Mouse (Mus musculus) CH12.LX (cell line): ENCODE data around the gene Kcnn4. TPM values are rescaled to one million over a fixed set of nuclear protein-coding genes. Genes with fewer than 3 reads are reported as not detected.

Experiments used
- DNase-seq: peaks from one replicate; pipeline ENCODE4 v3.0.0-alpha.2; 2013; ENCODE audit errors: extremely low read depth
- H3K27ac ChIP-seq: 2 replicates; pipeline ENCODE4 v1.5.1; 2012; ENCODE audit warnings: low read depth, mild to moderate bottlenecking, control low read depth, moderate library complexity; ENCODE audit not compliant: insufficient read depth
- H3K27me3 ChIP-seq: replicated peaks from 2 replicates; pipeline ENCODE3; 2012; ENCODE audit warnings: inconsistent platforms
- H3K36me3 ChIP-seq, 2 experiments: replicated peaks in 1 of 2; 2 replicates each; pipeline versions ENCODE3 to v1.6.1; 2012; ENCODE audit warnings: inconsistent platforms in 1 of 2, low read length in 1 of 2, mild to moderate bottlenecking in 1 of 2, mixed read lengths in 1 of 2, moderate library complexity in 1 of 2; ENCODE audit not compliant: control insufficient read depth in 1 of 2, insufficient read depth in 1 of 2
- H3K4me1 ChIP-seq, 2 experiments: 2 replicates each; pipeline ENCODE4 v1.6.1; 2012; ENCODE audit warnings: inconsistent platforms in 1 of 2, moderate library complexity in 1 of 2; ENCODE audit not compliant: insufficient read depth in 2 of 2, control insufficient read depth in 1 of 2
- H3K4me2 ChIP-seq: 2 replicates; pipeline ENCODE4 v1.6.1; 2012; ENCODE audit warnings: low read depth, mild to moderate bottlenecking, control low read depth; ENCODE audit not compliant: poor library complexity, insufficient read depth, severe bottlenecking
- H3K4me3 ChIP-seq, 3 experiments: fragments of 150-350 bp in 1 of 3; sonication (generic) in 1 of 3; replicated peaks in 1 of 3; 2 replicates each; pipeline versions ENCODE3 to v1.5.1; 2011 to 2012; ENCODE audit warnings: low read depth in 2 of 3, low read length in 2 of 3, mild to moderate bottlenecking in 2 of 3, moderate library complexity in 2 of 3, control low read depth in 1 of 3, improper control_type of control experiment in 1 of 3, inconsistent platforms in 1 of 3, mixed read lengths in 1 of 3; ENCODE audit not compliant: poor library complexity in 1 of 3
- H3K79me2 ChIP-seq: replicated peaks from 2 replicates; pipeline ENCODE4 v1.6.1; 2012; ENCODE audit warnings: mild to moderate bottlenecking, moderate library complexity; ENCODE audit not compliant: control insufficient read depth, poor library complexity, insufficient read depth, severe bottlenecking; ENCODE audit errors: extremely low read depth
- H3K9ac ChIP-seq: 2 replicates; pipeline ENCODE4 v1.6.1; 2012; ENCODE audit warnings: low read depth, mild to moderate bottlenecking, control low read depth, moderate library complexity; ENCODE audit not compliant: insufficient read depth
- H3K9me3 ChIP-seq: replicated peaks from 2 replicates; pipeline ENCODE3; 2012; ENCODE audit warnings: low read length, inconsistent platforms, mixed read lengths
- BHLHE40 ChIP-seq: IDR thresholded peaks from 2 replicates; pipeline ENCODE4 v1.6.1; 2011; ENCODE audit warnings: mild to moderate bottlenecking, low read depth, low read length, improper control_type of control experiment
- CHD1 ChIP-seq: IDR thresholded peaks from 2 replicates; pipeline ENCODE4 v1.6.1; 2012; ENCODE audit warnings: low read depth, low read length, improper control_type of control experiment, inconsistent platforms
- CTCF ChIP-seq, 2 experiments: IDR thresholded peaks in 1 of 2; conservative IDR thresholded peaks in 1 of 2; 2 replicates each; pipeline ENCODE4 v1.5.1; 2011 to 2012; ENCODE audit warnings: low read depth in 2 of 2, low read length in 2 of 2, improper control_type of control experiment in 1 of 2, inconsistent platforms in 1 of 2, mild to moderate bottlenecking in 1 of 2, moderate library complexity in 1 of 2
- GABPA ChIP-seq: IDR thresholded peaks from 2 replicates; pipeline ENCODE4 v1.6.1; 2012; ENCODE audit warnings: low read depth, low read length, improper control_type of control experiment, inconsistent platforms; ENCODE audit not compliant: insufficient replicate concordance
- HCFC1 ChIP-seq: IDR thresholded peaks from 2 replicates; pipeline ENCODE4 v1.6.1; 2012; ENCODE audit warnings: low read depth, mild to moderate bottlenecking, inconsistent platforms, low read length, improper control_type of control experiment
- IRF4 ChIP-seq: IDR thresholded peaks from 2 replicates; pipeline ENCODE4 v1.6.1; 2014; ENCODE audit warnings: low read depth, mild to moderate bottlenecking, inconsistent platforms, low read length, improper control_type of control experiment
- JUN ChIP-seq: IDR thresholded peaks from 2 replicates; pipeline ENCODE4 v1.6.1; 2011; ENCODE audit warnings: low read depth, mild to moderate bottlenecking, low read length, improper control_type of control experiment, moderate library complexity; ENCODE audit not compliant: insufficient read depth
- JUND ChIP-seq: conservative IDR thresholded peaks from 2 replicates; pipeline ENCODE4 v1.6.1; 2011; ENCODE audit warnings: low read depth, low read length, improper control_type of control experiment
- MAX ChIP-seq: IDR thresholded peaks from 2 replicates; pipeline ENCODE4 v1.6.1; 2011; ENCODE audit warnings: low read length, improper control_type of control experiment
- MAZ ChIP-seq: IDR thresholded peaks from 2 replicates; pipeline ENCODE4 v1.6.1; 2012; ENCODE audit warnings: low read depth, mild to moderate bottlenecking, inconsistent platforms, low read length, improper control_type of control experiment, moderate library complexity
- MEF2A ChIP-seq: IDR thresholded peaks from 2 replicates; pipeline ENCODE4 v1.6.1; 2014; ENCODE audit warnings: low read depth, mild to moderate bottlenecking, inconsistent platforms, low read length, improper control_type of control experiment, borderline replicate concordance
- MYC ChIP-seq: IDR thresholded peaks from 2 replicates; pipeline ENCODE4 v1.6.1; 2011; ENCODE audit warnings: low read depth, mild to moderate bottlenecking, improper control_type of control experiment, low read length
- NELFE ChIP-seq: IDR thresholded peaks from 2 replicates; pipeline ENCODE4 v1.6.1; 2011; ENCODE audit warnings: low read depth, low read length, improper control_type of control experiment
- NRF1 ChIP-seq: IDR thresholded peaks from 2 replicates; pipeline ENCODE4 v1.6.1; 2014; ENCODE audit warnings: low read depth, mild to moderate bottlenecking, inconsistent platforms, low read length, improper control_type of control experiment, moderate library complexity
- PAX5 ChIP-seq: IDR thresholded peaks from 2 replicates; pipeline ENCODE4 v1.6.1; 2012; ENCODE audit warnings: low read length, inconsistent platforms, mixed read lengths
- POLR2A ChIP-seq: IDR thresholded peaks from 2 replicates; pipeline ENCODE4 v1.6.1; 2011; ENCODE audit warnings: low read depth, mild to moderate bottlenecking, improper control_type of control experiment, low read length
- POLR2AphosphoS2 ChIP-seq: IDR thresholded peaks from 2 replicates; pipeline ENCODE4 v1.6.1; 2011; ENCODE audit warnings: low read depth, low read length, improper control_type of control experiment
- RAD21 ChIP-seq: IDR thresholded peaks from 2 replicates; pipeline ENCODE4 v1.6.1; 2011; ENCODE audit warnings: low read depth, mild to moderate bottlenecking, low read length, improper control_type of control experiment, moderate library complexity
- SIN3A ChIP-seq: IDR thresholded peaks from 2 replicates; pipeline ENCODE4 v1.6.1; 2012; ENCODE audit warnings: low read length, improper control_type of control experiment, inconsistent platforms
- SMC3 ChIP-seq: IDR thresholded peaks from 2 replicates; pipeline ENCODE4 v1.6.1; 2011; ENCODE audit warnings: low read depth, low read length, improper control_type of control experiment
- TBP ChIP-seq: conservative IDR thresholded peaks from 2 replicates; pipeline ENCODE4 v1.6.1; 2011; ENCODE audit warnings: low read depth, low read length, improper control_type of control experiment
- TCF12 ChIP-seq: IDR thresholded peaks from 2 replicates; pipeline ENCODE4 v1.6.1; 2014; ENCODE audit warnings: low read depth, mild to moderate bottlenecking, inconsistent platforms, low read length, improper control_type of control experiment
- USF1 ChIP-seq: IDR thresholded peaks from 2 replicates; pipeline ENCODE4 v1.6.1; 2014; ENCODE audit warnings: low read depth, mild to moderate bottlenecking, inconsistent platforms, low read length, improper control_type of control experiment
- ZC3H11A ChIP-seq: IDR thresholded peaks from 2 replicates; pipeline ENCODE4 v1.6.1; 2012; ENCODE audit warnings: low read depth, mild to moderate bottlenecking, inconsistent platforms, low read length, improper control_type of control experiment
- dilution Hi-C: fragments of 300-500 bp; cut with MboI; formaldehyde crosslinking; loops from 2 replicates; pipeline ENCODE4 v1.14.3; 2020; ENCODE audit warnings: low sequenced_read_pairs; ENCODE audit not compliant: extremely low pct_unique_long_range_greater_than_20kb, extremely low pct_ligation_motif_present
- in situ Hi-C: fragments of 300-500 bp; cut with MboI; formaldehyde crosslinking; loops from 3 replicates; pipeline ENCODE4 v1.14.3; 2019; ENCODE audit warnings: low sequenced_read_pairs, low pct_ligation_motif_present, low pct_unique_long_range_greater_than_20kb, mixed read lengths
- polyA plus RNA-seq: library from polyadenylated mRNA; unstranded; fragments of >175 nt; gene quantifications from 2 replicates; pipeline ENCODE4 v1.2.1, GENCODE M21; 2012; ENCODE audit warnings: low read depth; ENCODE audit not compliant: insufficient read length
- total RNA-seq, 2 experiments: library from RNA; depleted of rRNA; stranded (reverse); fragments of 300-350 nt in 1 of 2; fragments of >200 nt in 1 of 2; gene quantifications; 2 replicates each; pipeline ENCODE4 v1.2.3; 2012 to 2014

Gene Kcnn4
- total and polyA plus RNA-seq, 3 experiments: 8.2 to 12.9 (median 10.5) TPM

DNA sequence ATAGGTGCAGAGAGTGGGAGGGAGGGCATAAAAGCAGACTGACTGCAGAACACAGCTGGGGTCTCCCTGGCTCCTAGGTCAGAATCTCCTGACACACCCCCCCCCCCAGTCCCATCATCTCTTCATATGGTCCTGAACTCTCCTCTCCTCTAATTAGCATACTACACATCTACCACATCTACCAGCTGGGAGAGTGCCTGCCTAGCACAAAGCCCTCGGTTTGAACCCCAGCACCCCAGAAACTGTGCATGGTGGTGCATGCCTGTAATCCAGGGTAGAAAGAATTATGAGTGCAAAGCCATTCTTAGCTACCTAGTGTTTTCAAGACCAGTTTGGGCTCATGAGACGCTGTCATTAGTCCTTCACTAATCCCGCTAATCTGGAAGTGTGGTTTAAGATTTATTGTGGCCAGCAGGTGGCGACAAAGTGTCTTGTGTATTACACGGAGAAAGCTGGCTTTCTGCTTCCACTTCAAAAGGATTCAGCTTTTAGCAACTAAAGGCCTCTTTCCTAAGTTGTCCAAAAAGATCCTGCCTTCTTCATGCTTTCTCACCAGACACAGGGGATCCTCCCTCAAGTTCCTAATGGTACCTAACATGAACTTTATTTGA lies 34.3 kb upstream of the Kcnn4 start:
- Histone ChIP-seq H3K4me2 (no peak overlapping the region), H3K9ac (no peak overlapping the region), H3K79me2 (no peaks in the 10 kb centered on the region), H3K9me3 (peaks cover 6% of the 10 kb centered on the region), H3K4me3 (no peak overlapping the region), H3K27ac (no peak overlapping the region), H3K36me3 (no peaks in the 10 kb centered on the region), H3K4me1 (no peaks in the 10 kb centered on the region), H3K27me3 (peaks cover 36% of the 10 kb centered on the region)
- peak; percentile 71 to 88 for TF ChIP-seq CTCF (conservative IDR thresholded peaks at IDR 0.05 in 1 of 2, IDR thresholded peaks at IDR 0.05 in 1 of 2; ENCODE audit: low read depth in 2 of 2, low read length in 2 of 2)
- TF ChIP-seq SMC3: peak; percentile 76
- TF ChIP-seq RAD21: peak; percentile 79
- no peak for TF ChIP-seq SIN3A
- in situ Hi-C loops: no loop called here
- peak; percentile 76 for DNase-seq
- dilution Hi-C loops: no loop called here

DNA sequence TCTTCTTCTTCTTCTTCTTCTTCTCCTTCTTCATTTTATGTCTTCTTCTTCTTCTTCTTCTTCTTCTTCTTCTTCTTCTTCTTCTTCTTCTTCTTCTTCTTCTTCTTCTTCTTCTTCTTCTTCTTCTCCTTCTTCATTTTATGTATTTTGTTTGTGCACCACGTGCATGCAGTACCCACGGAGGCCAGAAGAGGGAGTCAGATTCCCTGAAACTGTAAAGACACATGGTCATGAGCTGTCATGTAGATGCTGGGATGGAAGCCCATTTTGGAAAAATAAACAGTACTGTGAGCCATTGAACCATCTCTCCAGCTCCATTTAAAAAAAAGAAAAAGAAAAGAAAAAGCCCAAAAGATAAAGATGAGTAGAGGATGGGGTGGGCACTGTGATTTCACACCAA lies 31.8 kb upstream of the Kcnn4 start:
- H3K9me3 ChIP-seq: peaks cover 5% of the 10 kb centered on the region
- dilution Hi-C loops: no loop called here
- no peak overlapping the region for H3K4me2 ChIP-seq
- H3K36me3 ChIP-seq: no peaks in the 10 kb centered on the region
- H3K9ac ChIP-seq: no peak overlapping the region
- no peaks in the 10 kb centered on the region for H3K4me1 ChIP-seq
- peaks cover 39% of the 10 kb centered on the region for H3K27me3 ChIP-seq
- H3K79me2 ChIP-seq: no peaks in the 10 kb centered on the region
- TF ChIP-seq GABPA (no peak), POLR2A (no peak), JUND (no peak), CTCF (conservative IDR thresholded peaks at IDR 0.05 in 1 of 2, IDR thresholded peaks at IDR 0.05 in 1 of 2; ENCODE audit: low read depth in 2 of 2, low read length in 2 of 2) (peak in 1 of 2 experiments; percentile 20; a peak in 2 of 4 replicates), BHLHE40 (no peak)
- no peak overlapping the region for H3K27ac ChIP-seq
- H3K4me3 ChIP-seq: no peak overlapping the region
- DNase-seq: no peak
- in situ Hi-C loops: no loop called here

DNA sequence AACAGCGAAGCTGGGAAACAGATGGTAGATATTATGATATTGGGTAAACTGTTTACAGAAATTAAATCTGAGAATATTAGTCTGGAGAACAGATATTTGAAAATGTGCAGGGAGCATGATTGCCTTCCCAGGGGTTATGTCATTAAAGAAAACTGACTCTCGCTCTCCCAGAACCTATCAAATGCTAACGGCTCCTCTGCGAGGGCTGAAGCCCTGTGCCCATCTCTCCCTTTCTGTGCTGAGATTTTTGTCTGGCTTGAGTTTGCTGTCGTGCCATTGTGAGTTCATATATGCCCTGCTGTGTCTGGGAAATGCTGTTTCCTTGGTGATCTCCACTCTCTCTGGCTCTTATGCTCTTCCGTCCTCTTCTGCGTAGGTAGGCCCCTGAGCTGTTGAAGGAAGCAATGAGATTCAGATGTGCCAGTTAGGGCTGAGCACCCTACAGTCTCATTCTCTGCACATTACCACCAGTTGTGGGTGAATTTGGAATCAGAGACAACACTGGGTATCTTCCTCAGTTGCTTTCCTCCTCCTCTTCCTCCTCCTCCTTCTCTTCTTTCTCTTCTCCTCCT lies 26.3 kb upstream of the Kcnn4 start:
- Histone ChIP-seq H3K79me2 (no peaks in the 10 kb centered on the region), H3K4me3 (no peak overlapping the region), H3K9me3 (peaks cover 4% of the 10 kb centered on the region), H3K36me3 (no peaks in the 10 kb centered on the region), H3K9ac (no peak overlapping the region), H3K27me3 (peaks cover 54% of the 10 kb centered on the region), H3K4me2 (no peak overlapping the region), H3K27ac (no peak overlapping the region), H3K4me1 (no peaks in the 10 kb centered on the region)
- DNase-seq: no peak
- no peak for TF ChIP-seq GABPA
- TF ChIP-seq NRF1: no peak
- no peak for TF ChIP-seq SMC3
- TF ChIP-seq JUN: no peak
- TF ChIP-seq CHD1: no peak
- no peak for TF ChIP-seq TBP
- no peak for TF ChIP-seq USF1
- no peak for TF ChIP-seq POLR2AphosphoS2
- TF ChIP-seq POLR2A: no peak
- TF ChIP-seq NELFE: no peak
- no peak for TF ChIP-seq MYC
- no peak for TF ChIP-seq MAX
- no peak for TF ChIP-seq MEF2A
- no peak for TF ChIP-seq SIN3A
- TF ChIP-seq PAX5: no peak
- TF ChIP-seq TCF12: no peak
- no peak for TF ChIP-seq MAZ
- TF ChIP-seq IRF4: no peak
- no peak for TF ChIP-seq ZC3H11A
- TF ChIP-seq HCFC1: no peak
- dilution Hi-C loops (no loop called here), in situ Hi-C loops (no loop called here)
